Mouse (Mus musculus) limb, embryonic 10.5 days (tissue): Measurements from ENCODE around the gene Ank3. TPM values are rescaled to one million over a fixed set of nuclear protein-coding genes. Genes with fewer than 3 reads are reported as not detected.
"Not testable (repeated sequence)": the region's sequence is repeated elsewhere in the genome, so short reads cannot be mapped to it uniquely, and the experiment has no call there.

Experiments
- DNase-seq: peaks from one replicate; pipeline ENCODE4 v3.0.0-alpha.2; 2017; ENCODE audit warnings: low spot score
- H3K27ac ChIP-seq: fragments of 300-500 bp; sonication (generic); 2 replicates; pipeline ENCODE4 v1.5.1; 2016; ENCODE audit warnings: mild to moderate bottlenecking
- H3K27me3 ChIP-seq: fragments of 300-500 bp; sonication (generic); 2 replicates; pipeline ENCODE4 v1.6.1; 2016; ENCODE audit warnings: low read depth, mild to moderate bottlenecking; ENCODE audit not compliant: poor library complexity, severe bottlenecking
- H3K36me3 ChIP-seq: fragments of 300-500 bp; sonication (generic); 2 replicates; pipeline ENCODE4 v1.6.1; 2016; ENCODE audit warnings: mild to moderate bottlenecking, moderate library complexity
- H3K4me1 ChIP-seq: fragments of 300-500 bp; sonication (generic); 2 replicates; pipeline ENCODE4 v1.6.1; 2016
- H3K4me3 ChIP-seq: fragments of 300-500 bp; sonication (generic); 2 replicates; pipeline ENCODE4 v1.5.1; 2016; ENCODE audit warnings: mild to moderate bottlenecking, moderate library complexity
- H3K9me3 ChIP-seq: fragments of 300-500 bp; sonication (generic); replicated peaks from 2 replicates; pipeline ENCODE4 v1.6.1; 2016; ENCODE audit warnings: mild to moderate bottlenecking
- WGBS: fragments of 180-500 bp; shearing (Covaris S2); methylation state at CpG from one replicate; pipeline ENCODE4 v1.1.7; 2016; 5-methylcytosine and 5-hydroxymethylcytosine counted together
- polyA plus RNA-seq: library from polyadenylated mRNA; unstranded; fragments of >200 nt; fragmentation: Nextera tagmentation; extraction: Ambion mirVana; gene quantifications from 2 replicates; pipeline ENCODE4 v1.2.1, GENCODE M21; 2016

Gene Ank3
- polyA plus RNA-seq: 23.9 and 26.1 TPM in 2 replicates

DNA sequence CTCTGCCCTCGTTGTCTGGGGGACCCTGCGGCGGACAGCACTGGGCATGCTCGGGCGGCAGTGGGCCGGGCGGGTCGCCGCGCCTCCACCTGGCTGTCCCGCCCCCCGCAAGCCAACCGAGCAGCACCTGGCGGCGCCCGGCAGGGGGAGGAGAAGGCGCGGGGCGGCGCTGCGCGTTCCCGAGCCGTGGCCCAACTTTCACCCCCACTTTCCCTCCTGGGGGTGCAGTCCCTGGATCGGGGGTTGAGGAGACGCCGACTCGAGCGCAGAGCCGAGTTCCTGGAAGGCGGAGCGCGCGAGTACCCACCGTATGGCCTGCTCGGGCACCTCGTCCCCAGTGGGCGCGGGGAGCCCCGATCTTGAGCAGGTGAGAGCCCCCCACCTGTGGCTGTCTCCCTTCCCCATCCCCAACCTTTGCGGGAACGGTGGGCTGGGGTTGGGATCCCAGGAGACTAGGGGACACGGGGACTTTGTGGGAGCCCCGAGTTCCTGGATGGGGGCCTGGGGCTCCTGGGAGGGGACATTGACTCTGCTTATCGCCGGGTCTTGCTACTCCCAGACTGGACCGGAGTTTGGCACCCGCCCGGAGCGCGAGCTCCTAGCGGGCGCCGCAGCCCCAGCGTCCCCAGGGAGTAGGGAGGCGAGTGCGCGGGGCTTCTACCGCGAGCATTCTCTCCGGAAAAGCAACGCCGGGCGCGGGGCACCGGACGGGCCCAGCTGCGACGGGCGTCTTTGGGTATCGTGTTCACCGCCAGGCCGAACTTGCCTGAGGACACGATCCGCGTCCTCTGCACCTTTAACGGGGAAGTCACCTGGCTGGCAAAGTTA lies at the start of gene Ank3:
Ank3 (plus strand) TSS at position 11 of the 828 bp plus-strand sequence.
- Histone ChIP-seq H3K36me3 (no peaks in the 10 kb centered on the region), H3K4me3 (peak within 1 kb of the TSS; percentile 66), H3K27ac (peak within 1 kb of the TSS; percentile 64), H3K27me3 (peaks cover 78% of the 10 kb centered on the region), H3K4me1 (peaks cover 25% of the 10 kb centered on the region), H3K9me3 (no peaks in the 10 kb centered on the region)
- peak; percentile 72 for DNase-seq
- WGBS: under 1% methylated on average over 68 of the region's 77 CpGs

DNA sequence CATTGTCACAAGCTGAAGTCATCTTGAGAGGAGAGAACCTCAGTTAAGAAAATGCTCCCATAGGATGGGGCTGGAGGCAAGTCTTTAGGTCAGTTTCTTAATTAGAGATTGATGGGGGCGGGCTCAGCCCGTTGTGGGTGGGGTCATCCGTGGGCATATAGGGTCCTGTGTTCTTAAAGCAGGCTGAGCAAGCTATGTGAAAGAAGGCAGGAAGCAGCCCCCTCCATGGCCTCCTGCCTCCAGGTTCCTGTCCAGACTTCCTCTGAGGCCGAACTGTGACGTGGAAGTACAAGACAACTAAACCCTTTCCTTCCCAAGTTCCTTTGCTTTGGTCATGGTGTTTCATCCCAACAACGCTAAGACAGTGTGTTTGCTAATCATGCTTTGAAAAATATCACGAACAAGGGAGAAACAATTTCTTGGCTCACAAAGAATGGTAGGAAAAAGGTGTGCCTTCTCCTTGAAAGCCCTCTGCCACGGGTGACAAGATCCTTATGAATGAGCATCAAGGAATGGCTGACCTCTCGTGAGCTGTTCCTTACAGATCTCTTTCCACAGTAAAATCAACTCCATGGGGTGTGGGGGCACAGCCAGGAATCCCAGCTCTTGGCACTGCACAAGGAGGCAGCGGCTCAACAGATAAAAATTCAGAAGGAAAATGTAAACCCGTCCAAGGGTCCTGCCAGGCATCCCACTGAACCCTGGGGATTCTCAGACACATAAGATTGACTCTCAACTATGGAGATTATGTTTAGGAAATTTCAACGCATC lies 47.3 kb upstream of the Ank3 start:
- H3K27me3 ChIP-seq: no peaks in the 10 kb centered on the region
- peak; percentile 46 for DNase-seq
- peaks cover 49% of the 10 kb centered on the region for H3K36me3 ChIP-seq
- peak overlapping the region; percentile 83 for H3K4me3 ChIP-seq
- WGBS: 31% methylated on average over 12 of the region's 12 CpGs
- peaks cover 43% of the 10 kb centered on the region for H3K4me1 ChIP-seq
- no peaks in the 10 kb centered on the region for H3K9me3 ChIP-seq
- peak overlapping the region; percentile 96 for H3K27ac ChIP-seq

DNA sequence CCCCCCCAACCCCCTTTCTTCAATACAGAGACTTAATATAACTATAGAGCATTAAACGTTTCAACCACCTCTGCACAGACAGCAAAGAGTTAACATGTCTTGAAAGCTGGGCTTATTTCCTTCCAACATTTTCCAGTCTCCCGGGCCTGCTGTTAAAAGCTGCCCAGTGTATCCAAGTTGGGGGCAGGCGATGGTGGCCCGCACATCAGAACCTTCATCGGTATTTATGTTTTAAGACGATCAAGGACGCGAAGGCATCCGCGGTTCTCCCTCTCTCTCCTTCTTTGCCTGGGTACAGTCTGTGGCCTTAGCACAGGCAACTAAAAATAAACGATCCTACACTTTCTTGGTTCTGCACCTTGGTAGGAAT lies 46.7 kb upstream of the Ank3 start:
- no peaks in the 10 kb centered on the region for H3K9me3 ChIP-seq
- H3K27ac ChIP-seq: peak overlapping the region; percentile 96
- peaks cover 39% of the 10 kb centered on the region for H3K4me1 ChIP-seq
- H3K36me3 ChIP-seq: peaks cover 43% of the 10 kb centered on the region
- H3K27me3 ChIP-seq: no peaks in the 10 kb centered on the region
- DNase-seq: no peak
- H3K4me3 ChIP-seq: peak overlapping the region; percentile 83
- under 1% methylated on average over 11 of the region's 11 CpGs for WGBS

DNA sequence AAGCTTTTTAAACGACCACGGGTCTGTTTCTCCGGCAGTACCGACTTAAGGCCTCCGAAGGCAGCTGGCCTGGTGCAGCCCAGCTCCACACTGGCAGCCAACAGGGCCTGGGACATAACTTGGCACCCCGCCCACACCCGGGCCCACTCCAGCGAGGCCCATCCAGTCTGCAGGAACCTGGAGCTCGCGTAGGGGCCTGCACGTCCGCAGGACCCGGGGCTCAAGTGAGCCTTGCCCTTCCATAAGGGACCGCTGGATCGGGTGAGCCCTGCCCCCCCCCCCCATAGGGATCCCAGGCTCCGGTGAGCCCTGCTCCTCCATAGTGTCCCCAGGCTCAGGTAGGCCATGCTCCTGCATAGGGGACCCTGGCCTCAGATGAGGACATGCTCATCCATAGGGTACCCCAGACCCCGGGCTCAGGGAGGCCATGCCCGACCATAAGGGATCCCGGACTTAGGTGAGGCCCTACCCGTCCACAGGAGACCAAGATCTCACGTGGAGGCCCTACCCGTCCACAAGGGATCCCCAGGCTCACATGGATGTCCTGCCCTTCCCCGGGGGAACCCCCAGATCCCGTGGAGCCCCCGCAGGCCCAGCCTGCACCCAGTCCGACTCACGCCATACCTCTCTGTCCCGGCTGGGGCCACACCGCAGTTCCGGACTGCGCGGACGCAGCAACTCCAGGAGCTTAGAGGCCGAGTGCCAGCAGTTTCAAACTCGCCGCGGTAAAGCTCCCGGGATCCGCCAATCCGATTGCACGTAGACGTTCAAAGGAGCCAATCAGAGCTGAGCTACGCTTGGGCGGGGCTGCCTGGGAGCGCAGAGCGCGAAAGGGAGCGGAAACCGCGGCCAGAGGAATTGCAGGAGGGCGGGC lies 46.1 kb upstream of the Ank3 start, which contains the start of gene Cdk1:
Cdk1 (minus strand) TSS at position 727 of the 874 bp plus-strand sequence.
- no peaks in the 10 kb centered on the region; the same call in 1 of the 2 replicates for H3K9me3 ChIP-seq
- peak within 1 kb of the TSS; percentile 96 for H3K27ac ChIP-seq
- under 1% methylated on average over 51 of the region's 51 CpGs for WGBS
- peaks cover 37% of the 10 kb centered on the region for H3K4me1 ChIP-seq
- peak; percentile 97 for DNase-seq
- H3K27me3 ChIP-seq: no peaks in the 10 kb centered on the region
- peak within 1 kb of the TSS; percentile 83 for H3K4me3 ChIP-seq
- H3K36me3 ChIP-seq: peaks cover 37% of the 10 kb centered on the region

DNA sequence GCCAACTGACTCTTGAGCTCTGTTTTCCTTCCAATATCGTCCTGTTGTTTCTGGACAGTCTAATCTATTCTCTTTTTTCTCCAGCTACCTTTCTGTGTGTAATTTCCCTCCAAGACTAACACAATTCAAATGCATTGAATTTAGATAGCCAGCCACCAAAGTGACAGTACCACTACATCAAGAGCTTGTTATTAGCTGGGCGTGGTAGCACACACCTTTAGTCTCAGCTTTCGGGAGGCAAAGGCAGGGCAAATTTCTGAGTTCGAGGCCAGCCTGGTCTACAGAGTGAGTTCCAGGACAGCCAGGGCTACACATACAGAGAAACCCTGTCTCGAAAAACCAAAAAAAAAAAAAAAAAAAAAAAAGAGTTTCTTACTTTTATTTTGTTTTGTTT lies 45.5 kb upstream of the Ank3 start:
- not testable (repeated sequence) for DNase-seq, H3K27me3 ChIP-seq, H3K9me3 ChIP-seq
- WGBS: 36% methylated on average over 5 of the region's 5 CpGs
- Histone ChIP-seq H3K27ac (peak overlapping the region; percentile 96), H3K4me1 (peaks cover 34% of the 10 kb centered on the region), H3K4me3 (peak overlapping the region; percentile 83), H3K36me3 (peaks cover 31% of the 10 kb centered on the region)

DNA sequence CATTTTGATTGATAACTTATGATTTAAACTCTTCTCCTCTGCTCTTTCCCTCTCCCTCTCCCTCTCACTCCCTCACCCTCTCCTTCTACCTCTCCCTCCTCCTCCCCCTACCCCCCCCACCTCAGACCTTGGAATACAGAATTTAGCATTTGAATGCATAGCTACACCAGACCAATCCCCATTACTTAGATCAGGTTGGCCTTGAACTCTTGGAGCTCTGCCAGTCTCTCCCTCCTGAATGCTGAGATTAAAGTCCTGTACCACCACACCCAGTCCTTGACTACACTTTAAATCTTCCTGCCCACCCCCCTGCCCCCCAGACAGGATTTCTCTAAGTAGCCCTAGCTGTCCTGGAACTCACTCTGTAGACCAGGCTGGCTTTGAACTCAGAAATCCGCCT lies 38.9 kb upstream of the Ank3 start:
- WGBS: 89% methylated on average over 1 of the region's 1 CpGs
- H3K27ac ChIP-seq: no peak overlapping the region

DNA sequence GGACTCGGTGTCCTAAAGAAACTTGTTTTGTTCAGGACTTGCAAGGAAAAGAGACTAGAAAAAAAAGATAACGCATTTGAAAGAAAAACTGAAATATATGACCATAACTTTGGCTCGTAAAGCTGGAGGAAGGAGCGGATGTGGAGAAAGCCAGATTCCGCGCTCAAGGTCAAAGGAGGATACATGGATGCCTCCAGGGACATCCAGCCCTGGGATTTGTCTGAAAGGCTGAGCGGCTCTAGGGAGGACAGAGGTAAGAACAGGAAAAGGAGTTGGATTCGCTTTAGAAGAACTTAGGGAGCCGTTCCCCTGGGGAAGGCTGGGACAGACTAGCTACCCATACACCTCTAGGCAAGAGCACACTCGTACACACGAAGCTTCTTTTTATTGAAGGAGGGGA lies 32.4 kb upstream of the Ank3 start:
- 89% methylated on average over 11 of the region's 11 CpGs for WGBS
- no peak for DNase-seq
- Histone ChIP-seq H3K4me1 (no peaks in the 10 kb centered on the region), H3K36me3 (no peaks in the 10 kb centered on the region), H3K27me3 (no peaks in the 10 kb centered on the region), H3K4me3 (no peak overlapping the region), H3K9me3 (no peaks in the 10 kb centered on the region), H3K27ac (no peak overlapping the region)

More for the DNA sequence above, 38.9 kb upstream of the Ank3 start:
- no peaks in the 10 kb centered on the region; the same call in 1 of the 2 replicates for H3K9me3 ChIP-seq
- no peak for DNase-seq
- no peaks in the 10 kb centered on the region for H3K36me3 ChIP-seq
- H3K27me3 ChIP-seq: no peaks in the 10 kb centered on the region
- H3K4me3 ChIP-seq: no peak overlapping the region
- no peaks in the 10 kb centered on the region for H3K4me1 ChIP-seq

DNA sequence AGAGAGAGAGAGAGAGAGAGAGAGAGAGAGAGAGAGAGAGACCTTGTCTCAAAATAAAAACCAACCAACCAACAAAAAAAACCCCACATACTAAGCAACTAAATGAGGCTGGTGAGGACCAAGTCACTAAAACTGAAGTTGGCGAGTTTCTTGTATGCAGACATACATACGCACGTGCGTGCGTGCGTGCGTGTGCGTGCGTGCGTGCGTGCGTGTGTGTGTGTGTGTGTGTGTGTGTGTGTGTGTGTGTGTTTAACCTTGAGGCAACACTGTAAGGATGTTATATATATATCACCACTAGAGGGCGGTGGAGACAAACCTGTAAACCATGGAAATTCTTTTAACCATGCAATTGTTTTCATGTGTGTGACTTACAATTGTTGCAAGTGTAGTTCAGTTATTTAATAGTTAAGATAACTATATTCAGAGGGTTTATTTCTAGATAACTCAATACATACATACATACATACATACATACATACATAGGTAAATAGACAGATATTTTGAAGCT lies 31.6 kb upstream of the Ank3 start:
- Histone ChIP-seq H3K27ac (no peak overlapping the region), H3K36me3 (no peaks in the 10 kb centered on the region), H3K4me1 (no peaks in the 10 kb centered on the region), H3K9me3 (no peaks in the 10 kb centered on the region), H3K27me3 (no peaks in the 10 kb centered on the region), H3K4me3 (no peak overlapping the region)
- no peak for DNase-seq
- 87% methylated on average over 13 of the region's 13 CpGs for WGBS

DNA sequence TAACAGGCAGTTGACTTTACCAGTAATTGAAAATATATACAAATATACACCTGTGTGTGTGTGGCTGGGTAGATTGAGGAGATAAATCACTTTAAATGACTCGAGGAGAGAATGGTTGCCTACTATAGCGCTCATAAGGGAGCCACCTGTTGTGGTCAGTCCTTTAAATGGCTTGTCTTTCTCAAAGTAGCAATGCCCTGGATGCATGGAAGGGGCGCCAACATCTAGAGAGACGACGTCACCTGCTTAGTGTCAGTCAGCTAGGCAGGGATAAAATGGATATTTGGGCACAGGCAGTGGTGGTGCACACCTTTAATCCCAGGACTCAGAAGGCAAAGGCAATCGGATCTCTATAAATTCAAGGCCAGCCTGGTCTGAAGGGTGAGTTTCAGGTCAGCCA lies 29.3 kb upstream of the Ank3 start:
- 83% methylated on average over 6 of the region's 6 CpGs for WGBS
- H3K36me3 ChIP-seq: no peaks in the 10 kb centered on the region
- H3K27me3 ChIP-seq: no peaks in the 10 kb centered on the region
- no peaks in the 10 kb centered on the region for H3K9me3 ChIP-seq
- H3K4me1 ChIP-seq: peaks cover 4% of the 10 kb centered on the region; the same call in 1 of the 2 replicates
- no peak for DNase-seq
- H3K4me3 ChIP-seq: no peak overlapping the region
- H3K27ac ChIP-seq: no peak overlapping the region

DNA sequence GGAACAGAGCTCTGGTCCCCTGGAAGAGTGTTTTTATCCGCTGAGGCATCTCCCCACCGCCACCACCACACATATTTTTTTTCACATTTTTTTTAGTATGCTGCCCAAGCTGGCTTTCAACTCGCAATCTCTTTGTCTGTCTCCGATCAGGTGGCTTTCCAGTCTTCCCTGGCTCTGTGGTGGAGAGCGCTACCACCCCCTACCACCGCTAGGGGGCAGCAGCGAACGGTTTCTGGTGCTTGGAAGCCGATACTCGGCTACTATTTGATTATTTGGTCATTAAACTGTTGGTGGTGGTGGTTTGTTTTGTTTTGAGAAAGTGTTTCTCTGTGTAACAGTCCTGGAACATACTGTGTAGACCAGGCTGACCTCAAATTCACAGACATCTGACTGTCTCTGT lies 27.1 kb upstream of the Ank3 start:
- Histone ChIP-seq H3K4me3 (no peak overlapping the region), H3K27ac (no peak overlapping the region), H3K27me3 (no peaks in the 10 kb centered on the region), H3K4me1 (peaks cover 4% of the 10 kb centered on the region; the same call in 1 of the 2 replicates), H3K36me3 (no peaks in the 10 kb centered on the region), H3K9me3 (no peaks in the 10 kb centered on the region)
- peak; percentile 85 for DNase-seq
- WGBS: 14% methylated on average over 10 of the region's 10 CpGs

DNA sequence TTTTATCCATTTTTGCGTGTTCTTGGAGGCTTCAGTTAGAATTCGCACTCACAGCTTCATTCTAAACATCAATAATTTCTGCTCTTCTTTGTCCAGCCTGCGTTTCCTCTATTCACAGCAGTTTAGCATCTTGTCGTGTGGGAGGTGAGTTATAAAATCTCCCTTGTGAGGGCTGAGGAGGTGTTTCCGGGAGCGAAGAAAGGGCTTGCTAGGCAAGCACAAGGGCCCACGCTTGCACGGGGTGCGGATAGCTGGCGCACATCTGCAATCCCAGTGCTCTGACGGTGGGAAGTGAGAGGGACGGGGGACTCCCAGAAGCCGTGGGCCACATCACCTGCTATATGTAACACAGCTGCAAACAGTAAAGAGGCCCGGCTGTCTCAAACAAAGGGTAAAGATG lies 26.5 kb upstream of the Ank3 start:
- peaks cover 4% of the 10 kb centered on the region; the same call in 1 of the 2 replicates for H3K4me1 ChIP-seq
- WGBS: 87% methylated on average over 14 of the region's 14 CpGs

More for the DNA sequence above, 26.5 kb upstream of the Ank3 start:
- H3K27ac ChIP-seq: no peak overlapping the region
- H3K27me3 ChIP-seq: no peaks in the 10 kb centered on the region
- H3K4me3 ChIP-seq: no peak overlapping the region
- no peak for DNase-seq
- H3K9me3 ChIP-seq: no peaks in the 10 kb centered on the region
- H3K36me3 ChIP-seq: no peaks in the 10 kb centered on the region
